Mouse (Mus musculus) myocyte (in vitro differentiated cells): ENCODE results near the gene Tiam1. TPM values are rescaled to one million over a fixed set of nuclear protein-coding genes. Genes with fewer than 3 reads are reported as not detected.

ENCODE experiments used
- H3K27me3 ChIP-seq: one replicate; pipeline ENCODE4 v1.6.1; 2011; ENCODE audit not compliant: control insufficient read depth, insufficient read depth, insufficient read length
- H3K36me3 ChIP-seq: one replicate; pipeline ENCODE4 v1.6.1; 2011; ENCODE audit not compliant: control insufficient read depth, insufficient read depth
- H3K4me2 ChIP-seq: one replicate; pipeline ENCODE4 v1.6.1; 2011; ENCODE audit warnings: low read depth, control low read depth
- H3K4me3 ChIP-seq: one replicate; pipeline ENCODE4 v1.5.1; 2011; ENCODE audit warnings: mild to moderate bottlenecking, control low read depth, moderate library complexity
- H3K79me2 ChIP-seq: one replicate; pipeline ENCODE4 v1.6.1; 2011; ENCODE audit not compliant: control insufficient read depth, insufficient read depth
- H3ac ChIP-seq: one replicate; pipeline ENCODE4 v1.6.1; 2011; ENCODE audit not compliant: control insufficient read depth, insufficient read length
- CEBPB ChIP-seq: IDR thresholded peaks from 2 replicates; pipeline ENCODE4 v1.6.1; 2011; ENCODE audit warnings: mild to moderate bottlenecking, moderate library complexity; ENCODE audit not compliant: poor library complexity, insufficient read depth, severe bottlenecking
- E2F4 ChIP-seq: IDR thresholded peaks from one replicate; pipeline ENCODE4 v1.6.1; 2011; ENCODE audit warnings: mild to moderate bottlenecking, control low read depth, moderate library complexity; ENCODE audit not compliant: insufficient read depth
- MAX ChIP-seq: IDR thresholded peaks from one replicate; pipeline ENCODE4 v1.6.1; 2011; ENCODE audit warnings: low read depth, mild to moderate bottlenecking, control low read depth
- MYOD1 ChIP-seq, 3 experiments: IDR thresholded peaks; one replicate each; pipeline ENCODE4 v1.6.1; 2011; ENCODE audit warnings: control low read depth in 2 of 3, low read depth in 2 of 3, mild to moderate bottlenecking in 2 of 3, moderate library complexity in 1 of 3; ENCODE audit not compliant: insufficient read length in 2 of 3, control insufficient read depth in 1 of 3
- MYOG ChIP-seq, 3 experiments: IDR thresholded peaks; one replicate each; pipeline ENCODE4 v1.6.1; 2011; ENCODE audit warnings: control low read depth in 2 of 3, low read depth in 2 of 3, mild to moderate bottlenecking in 2 of 3; ENCODE audit not compliant: insufficient read length in 2 of 3, control insufficient read depth in 1 of 3, insufficient read depth in 1 of 3
- POLR2A ChIP-seq: IDR thresholded peaks from one replicate; pipeline ENCODE4 v1.6.1; 2011; ENCODE audit warnings: low read depth, mild to moderate bottlenecking, control low read depth, moderate library complexity; ENCODE audit not compliant: insufficient read length
- POLR2AphosphoS2 ChIP-seq: IDR thresholded peaks from one replicate; pipeline ENCODE4 v1.6.1; 2011; ENCODE audit warnings: low read depth, control low read depth; ENCODE audit not compliant: insufficient read length
- REST ChIP-seq: IDR thresholded peaks from one replicate; pipeline ENCODE4 v1.6.1; 2011; ENCODE audit warnings: mild to moderate bottlenecking, control low read depth, moderate library complexity; ENCODE audit not compliant: insufficient read depth, insufficient read length
- SRF ChIP-seq: IDR thresholded peaks from one replicate; pipeline ENCODE4 v1.6.1; 2011; ENCODE audit warnings: low read depth; ENCODE audit not compliant: control insufficient read depth, insufficient read length
- TCF12 ChIP-seq: IDR thresholded peaks from one replicate; pipeline ENCODE4 v1.6.1; 2011; ENCODE audit warnings: mild to moderate bottlenecking, control low read depth; ENCODE audit not compliant: poor library complexity, insufficient read depth, severe bottlenecking
- TCF3 ChIP-seq: IDR thresholded peaks from one replicate; pipeline ENCODE4 v1.6.1; 2011; ENCODE audit warnings: low read depth, control low read depth; ENCODE audit not compliant: insufficient read length
- USF1 ChIP-seq: IDR thresholded peaks from one replicate; pipeline ENCODE4 v1.6.1; 2011; ENCODE audit warnings: low read depth, mild to moderate bottlenecking, control low read depth, moderate library complexity
- polyA plus RNA-seq: library from polyadenylated mRNA; unstranded; fragments of >200 nt; fragmentation: generic; extraction: Trizol; gene quantifications from one replicate; pipeline ENCODE4 v1.2.1, GENCODE M21; 2012; ENCODE audit warnings: missing spikeins

The Tiam1 gene
- polyA plus RNA-seq, 1 experiment, result 2.2 TPM

GRCm38 (mm10) chr16:89950754-89951153, 192.8 kb downstream of the Tiam1 start:
- H3K36me3 ChIP-seq, result no peaks in the 10 kb centered on the region
- no peak overlapping the region for H3K4me3 ChIP-seq
- no peak for TF ChIP-seq MYOD1 (IDR thresholded peaks at IDR 0.05; ENCODE audit: control insufficient read depth in 1 of 3, insufficient read length in 2 of 3, low read depth in 2 of 3)
- no peak for TF ChIP-seq TCF3
- no peak for TF ChIP-seq POLR2AphosphoS2
- no peak for TF ChIP-seq MAX
- no peak for TF ChIP-seq SRF
- TF ChIP-seq POLR2A, result no peak
- TF ChIP-seq CEBPB, result no peak
- H3K4me2 ChIP-seq, result no peak overlapping the region
- no peak overlapping the region for H3ac ChIP-seq
- no peaks in the 10 kb centered on the region for H3K79me2 ChIP-seq
- no peaks in the 10 kb centered on the region for H3K27me3 ChIP-seq

DNA sequence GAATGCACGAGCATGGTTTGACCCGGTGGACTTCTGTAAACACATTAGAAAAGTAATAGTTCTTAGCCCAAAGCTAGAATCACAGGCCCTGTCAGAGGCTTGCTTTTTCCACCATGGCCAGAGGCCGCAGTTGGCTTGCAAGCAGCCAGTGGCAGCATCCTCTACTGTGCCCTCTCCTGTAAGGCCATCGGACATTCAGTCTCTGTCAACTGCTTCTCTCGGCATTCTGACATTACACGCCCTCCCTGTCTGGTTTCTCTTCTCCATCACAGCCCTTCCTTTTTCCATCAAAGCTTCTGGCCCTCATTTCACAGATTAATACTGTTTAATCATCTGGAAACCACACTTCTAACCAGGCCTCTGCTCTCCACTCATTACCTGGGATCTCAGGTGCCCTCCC, 193.3 kb downstream of the Tiam1 start:
- H3K4me2 ChIP-seq, result no peak overlapping the region
- no peak overlapping the region for H3K4me3 ChIP-seq
- TF ChIP-seq POLR2A, result no peak
- TF ChIP-seq MAX, result no peak
- TF ChIP-seq MYOG (IDR thresholded peaks at IDR 0.05; ENCODE audit: control insufficient read depth in 1 of 3, insufficient read depth in 1 of 3, insufficient read length in 2 of 3, low read depth in 2 of 3), result no peak
- TF ChIP-seq REST, result no peak
- TF ChIP-seq CEBPB, result no peak
- no peak for TF ChIP-seq POLR2AphosphoS2
- no peak for TF ChIP-seq MYOD1 (IDR thresholded peaks at IDR 0.05; ENCODE audit: control insufficient read depth in 1 of 3, insufficient read length in 2 of 3, low read depth in 2 of 3)
- TF ChIP-seq TCF12, result no peak
- TF ChIP-seq SRF, result no peak
- TF ChIP-seq TCF3, result no peak
- TF ChIP-seq USF1, result no peak
- TF ChIP-seq E2F4, result no peak
- H3ac ChIP-seq, result no peak overlapping the region
- H3K79me2 ChIP-seq, result no peaks in the 10 kb centered on the region
- no peaks in the 10 kb centered on the region for H3K27me3 ChIP-seq
- no peaks in the 10 kb centered on the region for H3K36me3 ChIP-seq

- H3K36me3 ChIP-seq, result no peaks in the 10 kb centered on the region
- H3K4me3 ChIP-seq, result no peak overlapping the region
- H3K27me3 ChIP-seq, result no peaks in the 10 kb centered on the region
- H3K4me2 ChIP-seq, result no peak overlapping the region
- no peaks in the 10 kb centered on the region for H3K79me2 ChIP-seq
- no peak overlapping the region for H3ac ChIP-seq
- no peak for TF ChIP-seq CEBPB
- no peak for TF ChIP-seq SRF
- no peak for TF ChIP-seq E2F4
- TF ChIP-seq MYOD1 (IDR thresholded peaks at IDR 0.05; ENCODE audit: control insufficient read depth in 1 of 3, insufficient read length in 2 of 3, low read depth in 2 of 3), result no peak
- TF ChIP-seq REST, result no peak
- TF ChIP-seq TCF3, result no peak
- no peak for TF ChIP-seq POLR2AphosphoS2
- no peak for TF ChIP-seq TCF12
- TF ChIP-seq MAX, result no peak
- no peak for TF ChIP-seq POLR2A
- TF ChIP-seq MYOG (IDR thresholded peaks at IDR 0.05; ENCODE audit: control insufficient read depth in 1 of 3, insufficient read depth in 1 of 3, insufficient read length in 2 of 3, low read depth in 2 of 3), result no peak
Observed at GRCm38 (mm10) chr16:89948040-89948439, 195.5 kb downstream of the Tiam1 start.

- no peaks in the 10 kb centered on the region for H3K79me2 ChIP-seq
- no peaks in the 10 kb centered on the region for H3K36me3 ChIP-seq
- TF ChIP-seq TCF12 (no peak), MAX (no peak), TCF3 (no peak), REST (no peak), CEBPB (no peak), E2F4 (no peak), POLR2AphosphoS2 (no peak), MYOD1 (IDR thresholded peaks at IDR 0.05; ENCODE audit: control insufficient read depth in 1 of 3, insufficient read length in 2 of 3, low read depth in 2 of 3) (no peak), POLR2A (no peak), SRF (no peak), USF1 (no peak), MYOG (IDR thresholded peaks at IDR 0.05; ENCODE audit: control insufficient read depth in 1 of 3, insufficient read depth in 1 of 3, insufficient read length in 2 of 3, low read depth in 2 of 3) (no peak)
- H3K4me2 ChIP-seq, result no peak overlapping the region
- H3K27me3 ChIP-seq, result no peaks in the 10 kb centered on the region
- no peak overlapping the region for H3ac ChIP-seq
- H3K4me3 ChIP-seq, result no peak overlapping the region
Observed at GRCm38 (mm10) chr16:89946816-89947215, 196.8 kb downstream of the Tiam1 start.
